Mouse (Mus musculus) CH12.LX (cell line): ENCODE measurements at regions not wholly inside any gene's neighbourhood (a gene's known extent, or its start where the extent isn't known, plus 50 kb on each side); places are given as distances from the start of the nearest gene placed in this dataset.

Source experiments
- DNase-seq: peaks from one replicate; pipeline ENCODE4 v3.0.0-alpha.2; 2013; ENCODE audit errors: extremely low read depth
- H3K27ac ChIP-seq: 2 replicates; pipeline ENCODE4 v1.5.1; 2012; ENCODE audit warnings: low read depth, mild to moderate bottlenecking, control low read depth, moderate library complexity; ENCODE audit not compliant: insufficient read depth
- H3K27me3 ChIP-seq: replicated peaks from 2 replicates; pipeline ENCODE3; 2012; ENCODE audit warnings: inconsistent platforms
- H3K36me3 ChIP-seq, 2 experiments: replicated peaks in 1 of 2; 2 replicates each; pipeline versions ENCODE3 to v1.6.1; 2012; ENCODE audit warnings: inconsistent platforms in 1 of 2, low read length in 1 of 2, mild to moderate bottlenecking in 1 of 2, mixed read lengths in 1 of 2, moderate library complexity in 1 of 2; ENCODE audit not compliant: control insufficient read depth in 1 of 2, insufficient read depth in 1 of 2
- H3K4me1 ChIP-seq, 2 experiments: 2 replicates each; pipeline ENCODE4 v1.6.1; 2012; ENCODE audit warnings: inconsistent platforms in 1 of 2, moderate library complexity in 1 of 2; ENCODE audit not compliant: insufficient read depth in 2 of 2, control insufficient read depth in 1 of 2
- H3K4me2 ChIP-seq: 2 replicates; pipeline ENCODE4 v1.6.1; 2012; ENCODE audit warnings: low read depth, mild to moderate bottlenecking, control low read depth; ENCODE audit not compliant: poor library complexity, insufficient read depth, severe bottlenecking
- H3K4me3 ChIP-seq, 3 experiments: fragments of 150-350 bp in 1 of 3; sonication (generic) in 1 of 3; replicated peaks in 1 of 3; 2 replicates each; pipeline versions ENCODE3 to v1.5.1; 2011 to 2012; ENCODE audit warnings: low read depth in 2 of 3, low read length in 2 of 3, mild to moderate bottlenecking in 2 of 3, moderate library complexity in 2 of 3, control low read depth in 1 of 3, improper control_type of control experiment in 1 of 3, inconsistent platforms in 1 of 3, mixed read lengths in 1 of 3; ENCODE audit not compliant: poor library complexity in 1 of 3
- H3K79me2 ChIP-seq: replicated peaks from 2 replicates; pipeline ENCODE4 v1.6.1; 2012; ENCODE audit warnings: mild to moderate bottlenecking, moderate library complexity; ENCODE audit not compliant: control insufficient read depth, poor library complexity, insufficient read depth, severe bottlenecking; ENCODE audit errors: extremely low read depth
- H3K9ac ChIP-seq: 2 replicates; pipeline ENCODE4 v1.6.1; 2012; ENCODE audit warnings: low read depth, mild to moderate bottlenecking, control low read depth, moderate library complexity; ENCODE audit not compliant: insufficient read depth
- H3K9me3 ChIP-seq: replicated peaks from 2 replicates; pipeline ENCODE3; 2012; ENCODE audit warnings: low read length, inconsistent platforms, mixed read lengths
- BHLHE40 ChIP-seq: IDR thresholded peaks from 2 replicates; pipeline ENCODE4 v1.6.1; 2011; ENCODE audit warnings: mild to moderate bottlenecking, low read depth, low read length, improper control_type of control experiment
- CHD1 ChIP-seq: IDR thresholded peaks from 2 replicates; pipeline ENCODE4 v1.6.1; 2012; ENCODE audit warnings: low read depth, low read length, improper control_type of control experiment, inconsistent platforms
- CHD2 ChIP-seq: IDR thresholded peaks from 2 replicates; pipeline ENCODE4 v1.6.1; 2011; ENCODE audit warnings: low read length, improper control_type of control experiment
- CTCF ChIP-seq, 2 experiments: IDR thresholded peaks in 1 of 2; conservative IDR thresholded peaks in 1 of 2; 2 replicates each; pipeline ENCODE4 v1.5.1; 2011 to 2012; ENCODE audit warnings: low read depth in 2 of 2, low read length in 2 of 2, improper control_type of control experiment in 1 of 2, inconsistent platforms in 1 of 2, mild to moderate bottlenecking in 1 of 2, moderate library complexity in 1 of 2
- ELF1 ChIP-seq: IDR thresholded peaks from 2 replicates; pipeline ENCODE4 v1.6.1; 2014; ENCODE audit warnings: low read depth, mild to moderate bottlenecking, inconsistent platforms, low read length, improper control_type of control experiment
- GABPA ChIP-seq: IDR thresholded peaks from 2 replicates; pipeline ENCODE4 v1.6.1; 2012; ENCODE audit warnings: low read depth, low read length, improper control_type of control experiment, inconsistent platforms; ENCODE audit not compliant: insufficient replicate concordance
- HCFC1 ChIP-seq: IDR thresholded peaks from 2 replicates; pipeline ENCODE4 v1.6.1; 2012; ENCODE audit warnings: low read depth, mild to moderate bottlenecking, inconsistent platforms, low read length, improper control_type of control experiment
- KAT2A ChIP-seq: IDR thresholded peaks from 2 replicates; pipeline ENCODE4 v1.6.1; 2012; ENCODE audit warnings: low read length, improper control_type of control experiment, inconsistent platforms; ENCODE audit not compliant: insufficient replicate concordance
- MAFK ChIP-seq: IDR thresholded peaks from 2 replicates; pipeline ENCODE4 v1.6.1; 2011; ENCODE audit warnings: low read length, improper control_type of control experiment; ENCODE audit not compliant: insufficient replicate concordance
- MEF2A ChIP-seq: IDR thresholded peaks from 2 replicates; pipeline ENCODE4 v1.6.1; 2014; ENCODE audit warnings: low read depth, mild to moderate bottlenecking, inconsistent platforms, low read length, improper control_type of control experiment, borderline replicate concordance
- NELFE ChIP-seq: IDR thresholded peaks from 2 replicates; pipeline ENCODE4 v1.6.1; 2011; ENCODE audit warnings: low read depth, low read length, improper control_type of control experiment
- RAD21 ChIP-seq: IDR thresholded peaks from 2 replicates; pipeline ENCODE4 v1.6.1; 2011; ENCODE audit warnings: low read depth, mild to moderate bottlenecking, low read length, improper control_type of control experiment, moderate library complexity
- RCOR1 ChIP-seq: conservative IDR thresholded peaks from 2 replicates; pipeline ENCODE4 v1.6.1; 2012; ENCODE audit warnings: low read depth, mild to moderate bottlenecking, inconsistent platforms, low read length, improper control_type of control experiment
- SMC3 ChIP-seq: IDR thresholded peaks from 2 replicates; pipeline ENCODE4 v1.6.1; 2011; ENCODE audit warnings: low read depth, low read length, improper control_type of control experiment
- TBP ChIP-seq: conservative IDR thresholded peaks from 2 replicates; pipeline ENCODE4 v1.6.1; 2011; ENCODE audit warnings: low read depth, low read length, improper control_type of control experiment
- TCF12 ChIP-seq: IDR thresholded peaks from 2 replicates; pipeline ENCODE4 v1.6.1; 2014; ENCODE audit warnings: low read depth, mild to moderate bottlenecking, inconsistent platforms, low read length, improper control_type of control experiment
- USF2 ChIP-seq: conservative IDR thresholded peaks from 2 replicates; pipeline ENCODE4 v1.6.1; 2011; ENCODE audit warnings: low read depth, low read length, improper control_type of control experiment
- ZC3H11A ChIP-seq: IDR thresholded peaks from 2 replicates; pipeline ENCODE4 v1.6.1; 2012; ENCODE audit warnings: low read depth, mild to moderate bottlenecking, inconsistent platforms, low read length, improper control_type of control experiment
- ZMIZ1 ChIP-seq: IDR thresholded peaks from 2 replicates; pipeline ENCODE4 v1.6.1; 2012; ENCODE audit warnings: low read depth, mild to moderate bottlenecking, inconsistent platforms, low read length, improper control_type of control experiment
- ZNF384 ChIP-seq: IDR thresholded peaks from 2 replicates; pipeline ENCODE4 v1.6.1; 2012; ENCODE audit warnings: low read depth, low read length, improper control_type of control experiment, inconsistent platforms
- dilution Hi-C: fragments of 300-500 bp; cut with MboI; formaldehyde crosslinking; loops from 2 replicates; pipeline ENCODE4 v1.14.3; 2020; ENCODE audit warnings: low sequenced_read_pairs; ENCODE audit not compliant: extremely low pct_unique_long_range_greater_than_20kb, extremely low pct_ligation_motif_present
- in situ Hi-C: fragments of 300-500 bp; cut with MboI; formaldehyde crosslinking; loops from 3 replicates; pipeline ENCODE4 v1.14.3; 2019; ENCODE audit warnings: low sequenced_read_pairs, low pct_ligation_motif_present, low pct_unique_long_range_greater_than_20kb, mixed read lengths

- H3K79me2 ChIP-seq: no peaks in the 10 kb centered on the region
- dilution Hi-C loops: no loop called here
Observed at GRCm38 (mm10) chr7:68480336-68480735, 206.7 kb downstream of the Fam169b start.

DNA sequence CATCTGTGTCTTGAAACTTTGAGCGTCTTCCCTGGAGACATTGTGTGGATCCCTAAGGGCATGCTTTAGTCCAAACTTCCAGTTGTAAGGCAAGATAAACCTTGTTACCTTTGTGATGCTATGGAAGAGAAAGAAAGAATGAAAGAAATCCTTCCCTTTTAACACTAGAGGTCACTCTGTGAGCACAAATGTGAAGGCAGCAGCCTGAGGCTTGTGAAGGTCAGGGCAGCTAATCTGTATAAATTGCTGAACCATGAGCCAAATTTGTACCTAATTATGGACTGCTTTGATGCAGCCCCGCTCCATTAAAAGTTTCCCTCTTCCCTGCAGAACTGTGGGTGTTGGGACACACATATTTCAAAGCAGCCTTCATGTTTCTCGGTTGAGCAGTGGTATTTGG is 204.4 kb downstream of the Fam169b start:
- dilution Hi-C loops: no loop called here
- H3K4me3 ChIP-seq: no peak overlapping the region
- H3K27me3 ChIP-seq: peaks cover 39% of the 10 kb centered on the region
- TF ChIP-seq CTCF (conservative IDR thresholded peaks at IDR 0.05 in 1 of 2, IDR thresholded peaks at IDR 0.05 in 1 of 2; ENCODE audit: low read depth in 2 of 2, low read length in 2 of 2): peak in 1 of 2 experiments; percentile 44; a peak in 2 of 4 replicates
- TF ChIP-seq ZMIZ1: no peak
- no peak for TF ChIP-seq ELF1
- TF ChIP-seq SMC3: peak; percentile 16; the same call in 1 of the 2 replicates
- no peak for TF ChIP-seq ZNF384
- no peak for TF ChIP-seq ZC3H11A
- peak; percentile 53 for TF ChIP-seq RAD21
- H3K9ac ChIP-seq: no peak overlapping the region
- no peaks in the 10 kb centered on the region for H3K9me3 ChIP-seq
- H3K79me2 ChIP-seq: no peaks in the 10 kb centered on the region
- no peak overlapping the region for H3K4me2 ChIP-seq
- H3K27ac ChIP-seq: no peak overlapping the region
- H3K4me1 ChIP-seq: no peaks in the 10 kb centered on the region
- H3K36me3 ChIP-seq: no peaks in the 10 kb centered on the region
- in situ Hi-C loops: no loop called here
- DNase-seq: no peak

More at GRCm38 (mm10) chr7:68480336-68480735, 206.7 kb downstream of the Fam169b start:
- no peaks in the 10 kb centered on the region for H3K36me3 ChIP-seq
- in situ Hi-C loops: loop anchor here (5.0 kb wide), 1 partner anchor 108 kb away; no protein-coding TSS in a partner anchor
- no peak overlapping the region for H3K4me2 ChIP-seq
- H3K4me1 ChIP-seq: no peaks in the 10 kb centered on the region
- DNase-seq: no peak
- no peak overlapping the region for H3K27ac ChIP-seq
- TF ChIP-seq MEF2A (no peak), MAFK (0 out of 2 replicates have a peak, but pooled peaks have one; percentile 9)
- no peaks in the 10 kb centered on the region for H3K9me3 ChIP-seq
- H3K4me3 ChIP-seq: no peak overlapping the region
- H3K9ac ChIP-seq: no peak overlapping the region
- H3K27me3 ChIP-seq: peaks cover 53% of the 10 kb centered on the region

DNA sequence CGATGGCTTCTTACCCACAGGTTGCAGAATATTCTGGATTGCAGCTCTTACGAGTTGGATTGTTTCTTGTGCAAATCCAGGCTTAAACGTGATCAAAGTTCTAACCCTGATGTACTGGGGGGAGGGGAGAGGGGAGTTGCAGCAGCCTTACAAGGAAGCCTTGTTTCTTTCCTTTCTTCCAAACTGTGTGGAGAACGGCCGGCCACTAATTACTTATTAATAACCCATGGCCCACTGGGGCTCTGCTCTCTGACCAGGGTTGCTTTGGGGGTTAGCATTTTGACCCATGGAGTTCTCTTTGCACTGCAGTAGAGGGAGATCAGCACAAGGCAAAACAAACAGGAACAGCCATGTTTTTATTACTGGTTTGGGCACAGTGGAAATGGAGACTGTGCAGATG is 199.2 kb downstream of the Fam169b start:
- dilution Hi-C loops (no loop called here), in situ Hi-C loops (no loop called here)
- H3K27me3 ChIP-seq: peaks cover 51% of the 10 kb centered on the region
- no peak for TF ChIP-seq MEF2A
- TF ChIP-seq TBP: no peak
- TF ChIP-seq CHD2: no peak
- TF ChIP-seq ZMIZ1: no peak
- TF ChIP-seq BHLHE40: no peak
- no peak for TF ChIP-seq TCF12
- no peak for TF ChIP-seq SMC3
- no peak for TF ChIP-seq USF2
- TF ChIP-seq NELFE: no peak
- no peak for TF ChIP-seq CHD1
- no peak for TF ChIP-seq RCOR1
- no peak for TF ChIP-seq HCFC1
- TF ChIP-seq KAT2A: no peak
- TF ChIP-seq MAFK: no peak
- TF ChIP-seq ELF1: no peak
- TF ChIP-seq GABPA: no peak
- no peak overlapping the region for H3K9ac ChIP-seq
- H3K4me1 ChIP-seq: no peaks in the 10 kb centered on the region
- DNase-seq: no peak
- H3K4me2 ChIP-seq: no peak overlapping the region
- H3K27ac ChIP-seq: no peak overlapping the region
- H3K4me3 ChIP-seq: no peak overlapping the region
- H3K79me2 ChIP-seq: no peaks in the 10 kb centered on the region
- no peaks in the 10 kb centered on the region for H3K36me3 ChIP-seq
- H3K9me3 ChIP-seq: no peaks in the 10 kb centered on the region
